Mouse (Mus musculus) hindbrain, embryonic 15.5 days (tissue): ENCODE data around the gene Gm7714. TPM values are rescaled to one million over a fixed set of nuclear protein-coding genes. Genes with fewer than 3 reads are reported as not detected.
"Not testable (repeated sequence)": the region's sequence is repeated elsewhere in the genome, so short reads cannot be mapped to it uniquely, and the experiment has no call there.

Experiments used
- ATAC-seq: fragments of 200-750 bp; cut with Nextera tagmentation; 2 replicates; pipeline ENCODE4 v1.8.0; 2017; ENCODE audit warnings: low read depth, moderate number of reproducible peaks, moderate TSS enrichment; ENCODE audit not compliant: low FRiP score
- H3K27ac ChIP-seq: fragments of 300-500 bp; sonication (generic); replicated peaks from 2 replicates; pipeline ENCODE4 v1.5.1; 2015; ENCODE audit warnings: mild to moderate bottlenecking, inconsistent platforms
- H3K27me3 ChIP-seq: fragments of 300-500 bp; sonication (generic); 2 replicates; pipeline ENCODE4 v1.6.1; 2015; ENCODE audit warnings: control low read depth, inconsistent platforms
- H3K36me3 ChIP-seq: fragments of 300-500 bp; sonication (generic); 2 replicates; pipeline ENCODE4 v1.6.1; 2015; ENCODE audit warnings: control low read depth, inconsistent platforms
- H3K4me1 ChIP-seq: fragments of 300-500 bp; sonication (generic); replicated peaks from 2 replicates; pipeline ENCODE4 v1.6.1; 2015; ENCODE audit warnings: control low read depth, inconsistent platforms
- H3K4me2 ChIP-seq: fragments of 300-500 bp; sonication (generic); 2 replicates; pipeline ENCODE4 v1.6.1; 2015; ENCODE audit warnings: moderate library complexity, mild to moderate bottlenecking, inconsistent platforms
- H3K4me3 ChIP-seq: fragments of 300-500 bp; sonication (generic); 2 replicates; pipeline ENCODE4 v1.5.1; 2015; ENCODE audit warnings: mild to moderate bottlenecking, inconsistent platforms
- H3K9ac ChIP-seq: fragments of 300-500 bp; sonication (generic); 2 replicates; pipeline ENCODE4 v1.6.1; 2015; ENCODE audit warnings: inconsistent platforms
- H3K9me3 ChIP-seq: fragments of 300-500 bp; sonication (generic); 2 replicates; pipeline ENCODE4 v1.6.1; 2016; ENCODE audit warnings: control low read depth, inconsistent platforms
- WGBS: fragments of 180-500 bp; shearing (Covaris S2); methylation state at CpG from one replicate; pipeline ENCODE4 v1.1.7; 2015; 5-methylcytosine and 5-hydroxymethylcytosine counted together
- polyA plus RNA-seq: library from polyadenylated mRNA; unstranded; fragments of >200 nt; fragmentation: Nextera tagmentation; extraction: Ambion mirVana; gene quantifications from 2 replicates; pipeline ENCODE4 v1.2.1, GENCODE M21; 2015

Gm7714 gene
- not detected in 2 replicates for polyA plus RNA-seq

- Histone ChIP-seq H3K4me1 (no peaks in the 10 kb centered on the region), H3K27me3 (no peaks in the 10 kb centered on the region), H3K36me3 (no peaks in the 10 kb centered on the region), H3K27ac (no peak within 1 kb of the TSS), H3K4me3 (no peak within 1 kb of the TSS), H3K9me3 (no peaks in the 10 kb centered on the region), H3K9ac (no peak within 1 kb of the TSS), H3K4me2 (no peak within 1 kb of the TSS)
- 79% methylated on average over 1 of the region's 1 CpGs for WGBS
- no peak for ATAC-seq
These were observed at the start of gene Gm7714 for GRCm38 (mm10) chr5:88268619-88269018. Gm7714 (plus strand) TSS chr5:88268919.

- no peak for ATAC-seq
- H3K9ac ChIP-seq = no peak overlapping the region
- no peak overlapping the region for H3K4me3 ChIP-seq
- no peaks in the 10 kb centered on the region for H3K36me3 ChIP-seq
- no peak overlapping the region for H3K27ac ChIP-seq
- no peak overlapping the region for H3K4me2 ChIP-seq
- H3K9me3 ChIP-seq = no peaks in the 10 kb centered on the region
- 89% methylated on average over 1 of the region's 1 CpGs for WGBS
- no peaks in the 10 kb centered on the region for H3K27me3 ChIP-seq
- H3K4me1 ChIP-seq = no peaks in the 10 kb centered on the region
These were observed 12.2 kb upstream of the Gm7714 start for GRCm38 (mm10) chr5:88256475-88256874.

- not testable (repeated sequence) for H3K4me3 ChIP-seq, H3K9ac ChIP-seq, H3K27ac ChIP-seq, H3K27me3 ChIP-seq, H3K36me3 ChIP-seq, H3K4me2 ChIP-seq, H3K9me3 ChIP-seq, H3K4me1 ChIP-seq, ATAC-seq
- 61% methylated on average over 3 of the region's 3 CpGs for WGBS
These were observed 42.6 kb downstream of the Gm7714 start for GRCm38 (mm10) chr5:88311307-88311706.

- no peak within 1 kb of the TSS for H3K4me2 ChIP-seq
- H3K4me3 ChIP-seq = no peak within 1 kb of the TSS
- no peaks in the 10 kb centered on the region for H3K36me3 ChIP-seq
- H3K9ac ChIP-seq = no peak within 1 kb of the TSS
- no peak for ATAC-seq
- no peaks in the 10 kb centered on the region for H3K27me3 ChIP-seq
- no peak within 1 kb of the TSS for H3K27ac ChIP-seq
- 92% methylated on average over 1 of the region's 1 CpGs for WGBS
- H3K9me3 ChIP-seq = no peaks in the 10 kb centered on the region
- H3K4me1 ChIP-seq = no peaks in the 10 kb centered on the region
These were observed 48.3 kb downstream of the Gm7714 start, which contains the start of gene Prol1 for GRCm38 (mm10) chr5:88317012-88317411. Prol1 (plus strand) TSS chr5:88317312.

Other genes starting within 250 kb of the Gm7714 start
- not detected in 2 replicates for gene Smr2, start 182.4 kb upstream of the Gm7714 start, polyA plus RNA-seq
- not detected in 2 replicates for gene Gm11116, start 157.4 kb upstream of the Gm7714 start, polyA plus RNA-seq
- not detected in 2 replicates for gene Gm11115, start 114.8 kb upstream of the Gm7714 start, polyA plus RNA-seq
- not detected in 2 replicates for gene Prol1, start 48.4 kb downstream of the Gm7714 start, polyA plus RNA-seq
- not detected in 2 replicates for gene Amtn, start 107.2 kb downstream of the Gm7714 start, polyA plus RNA-seq
- gene Ambn, start 187.1 kb downstream of the Gm7714 start, polyA plus RNA-seq = not detected in 2 replicates
- not detected in 2 replicates for gene Enam, start 219.1 kb downstream of the Gm7714 start, polyA plus RNA-seq